Mouse (Mus musculus) ES-E14 (cell line): Measurements from ENCODE around the gene Gpr21.

Source experiments
- CHD2 ChIP-seq: IDR thresholded peaks from 2 replicates; pipeline ENCODE4 v1.6.1; 2014; ENCODE audit warnings: mild to moderate bottlenecking, low read depth, low read length, inconsistent platforms
- HCFC1 ChIP-seq: IDR thresholded peaks from 2 replicates; pipeline ENCODE4 v1.6.1; 2012; ENCODE audit warnings: low read length, inconsistent platforms, borderline replicate concordance; ENCODE audit not compliant: insufficient read depth
- ZC3H11A ChIP-seq: IDR thresholded peaks from 2 replicates; pipeline ENCODE4 v1.6.1; 2012; ENCODE audit warnings: low read depth, mild to moderate bottlenecking, inconsistent platforms, low read length, borderline replicate concordance
- ZNF384 ChIP-seq: IDR thresholded peaks from 2 replicates; pipeline ENCODE4 v1.6.1; 2012; ENCODE audit warnings: low read depth, low read length, inconsistent platforms

GRCm38 (mm10) chr2:37527587-37527986, 11.5 kb downstream of the Gpr21 start:
- TF ChIP-seq ZNF384 (no peak), CHD2 (no peak), ZC3H11A (no peak), HCFC1 (no peak)
